Mouse (Mus musculus) intestine, embryonic 16.5 days (tissue): ENCODE data around the gene Wdtc1. TPM values are rescaled to one million over a fixed set of nuclear protein-coding genes. Genes with fewer than 3 reads are reported as not detected.

Experiments used
- ATAC-seq: fragments of 200-750 bp; cut with Nextera tagmentation; 2 replicates; pipeline ENCODE4 v1.8.0; 2017; ENCODE audit warnings: moderate TSS enrichment, moderate library complexity
- H3K27ac ChIP-seq: fragments of 300-500 bp; sonication (generic); 2 replicates; pipeline ENCODE4 v1.5.1; 2014; ENCODE audit warnings: mild to moderate bottlenecking, low read length
- H3K27me3 ChIP-seq: fragments of 300-500 bp; sonication (generic); replicated peaks from 2 replicates; pipeline ENCODE4 v1.6.1; 2014; ENCODE audit warnings: low read length, control low read depth, mixed read lengths; ENCODE audit not compliant: control insufficient read depth, insufficient read depth
- H3K36me3 ChIP-seq: fragments of 300-500 bp; sonication (generic); 2 replicates; pipeline ENCODE4 v1.6.1; 2014; ENCODE audit warnings: low read length, control low read depth; ENCODE audit not compliant: control insufficient read depth, insufficient read depth
- H3K4me1 ChIP-seq: fragments of 300-500 bp; sonication (generic); 2 replicates; pipeline ENCODE4 v1.6.1; 2014; ENCODE audit warnings: low read length, control low read depth, mixed read lengths; ENCODE audit not compliant: control insufficient read depth, insufficient read depth
- H3K4me2 ChIP-seq: fragments of 300-500 bp; sonication (generic); 2 replicates; pipeline ENCODE4 v1.6.1; 2014; ENCODE audit warnings: low read depth, low read length, control low read depth
- H3K4me3 ChIP-seq: fragments of 300-500 bp; sonication (generic); 2 replicates; pipeline ENCODE4 v1.5.1; 2014; ENCODE audit warnings: mild to moderate bottlenecking, low read length
- H3K9ac ChIP-seq: fragments of 300-500 bp; sonication (generic); 2 replicates; pipeline ENCODE4 v1.6.1; 2014; ENCODE audit warnings: low read depth, low read length
- H3K9me3 ChIP-seq: fragments of 300-500 bp; sonication (generic); 2 replicates; pipeline ENCODE4 v1.6.1; 2016; ENCODE audit warnings: low read length, control low read depth; ENCODE audit not compliant: control insufficient read depth
- WGBS: fragments of 180-500 bp; shearing (Covaris S2); extraction: QIAGEN DNeasy Blood & Tissue Kit; methylation state at CpG from one replicate; pipeline ENCODE4 v1.1.7; 2014; 5-methylcytosine and 5-hydroxymethylcytosine counted together
- polyA plus RNA-seq: library from polyadenylated mRNA; unstranded; fragments of >200 nt; fragmentation: Nextera tagmentation; extraction: Ambion mirVana; gene quantifications from 2 replicates; pipeline ENCODE4 v1.2.1, GENCODE M21; 2015

Gene Wdtc1
- polyA plus RNA-seq, 1 experiment from 2014 or later, result 11.4 TPM

DNA sequence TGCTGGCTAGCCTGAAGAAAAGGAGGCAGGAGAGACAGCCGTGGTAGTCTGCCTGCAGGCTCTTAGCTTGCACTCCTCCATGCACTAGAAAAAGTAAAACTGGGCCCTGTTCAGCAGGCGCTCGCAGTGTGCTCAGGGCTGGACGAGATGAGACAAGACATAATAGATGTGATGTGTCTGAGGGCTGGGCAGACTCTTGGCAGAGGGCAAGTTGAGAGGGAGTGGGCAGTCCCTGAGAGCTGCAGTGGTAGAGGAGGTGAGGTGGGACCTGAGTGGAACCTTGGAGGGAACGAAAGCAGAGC lies 25.7 kb upstream of the Wdtc1 start:
- H3K4me2 ChIP-seq, result peak overlapping the region; percentile 14; the same call in 1 of the 2 replicates
- 31% methylated on average over 5 of the region's 5 CpGs for WGBS

DNA sequence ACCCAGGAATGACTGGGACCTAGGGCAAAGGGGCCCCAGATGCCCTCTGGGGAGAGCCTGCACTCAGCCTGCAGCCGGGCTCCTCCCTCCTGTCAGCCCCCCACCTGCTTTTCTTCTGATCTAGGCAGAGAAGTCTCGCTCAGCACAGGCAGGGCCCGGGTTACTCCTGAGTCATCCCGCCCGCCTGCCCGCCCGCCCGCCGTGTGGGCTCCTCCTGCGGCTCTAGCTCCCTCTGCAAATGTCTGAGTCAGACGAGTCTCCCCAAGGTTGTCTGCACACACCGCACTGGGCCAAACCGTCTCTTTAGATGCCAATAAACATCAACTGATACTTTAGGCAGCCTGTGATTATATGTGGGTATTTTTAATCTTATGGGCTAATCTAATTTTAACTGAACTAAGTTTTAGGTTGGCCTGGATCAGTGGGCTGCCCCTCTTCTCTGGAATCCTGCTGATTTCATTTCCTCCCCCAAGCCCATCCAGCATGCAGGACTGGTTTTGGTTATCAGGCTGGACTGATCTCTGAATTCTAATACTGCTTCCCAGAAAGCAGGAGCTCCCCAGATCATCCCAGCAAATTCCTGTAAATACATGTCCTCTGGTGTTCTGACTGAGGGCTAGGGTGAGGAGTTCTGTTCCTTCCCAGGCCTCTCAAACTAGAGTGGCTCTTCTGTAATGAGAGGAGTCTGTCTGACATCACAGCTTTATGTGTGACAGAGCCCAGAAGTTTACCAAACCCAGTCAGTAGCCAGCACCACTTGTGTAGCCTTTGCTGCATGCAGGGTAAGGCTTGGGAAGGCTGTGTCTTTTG lies 25.2 kb upstream of the Wdtc1 start:
- 18% methylated on average over 13 of the region's 13 CpGs for WGBS
- Histone ChIP-seq H3K4me2 (no peak overlapping the region), H3K27ac (peak overlapping the region; percentile 85), H3K4me3 (no peak overlapping the region), H3K9me3 (no peaks in the 10 kb centered on the region), H3K9ac (peak overlapping the region; percentile 48), H3K36me3 (no peaks in the 10 kb centered on the region), H3K4me1 (peaks cover 51% of the 10 kb centered on the region), H3K27me3 (no peaks in the 10 kb centered on the region)
- peak; percentile 74 for ATAC-seq

More for the DNA sequence above, 25.7 kb upstream of the Wdtc1 start:
- no peak overlapping the region for H3K4me3 ChIP-seq
- no peaks in the 10 kb centered on the region for H3K27me3 ChIP-seq
- peak overlapping the region; percentile 85 for H3K27ac ChIP-seq
- peaks cover 46% of the 10 kb centered on the region for H3K4me1 ChIP-seq
- H3K9me3 ChIP-seq, result no peaks in the 10 kb centered on the region
- H3K9ac ChIP-seq, result peak overlapping the region; percentile 48
- ATAC-seq, result peak; percentile 18; the same call in 1 of the 2 replicates
- H3K36me3 ChIP-seq, result no peaks in the 10 kb centered on the region

DNA sequence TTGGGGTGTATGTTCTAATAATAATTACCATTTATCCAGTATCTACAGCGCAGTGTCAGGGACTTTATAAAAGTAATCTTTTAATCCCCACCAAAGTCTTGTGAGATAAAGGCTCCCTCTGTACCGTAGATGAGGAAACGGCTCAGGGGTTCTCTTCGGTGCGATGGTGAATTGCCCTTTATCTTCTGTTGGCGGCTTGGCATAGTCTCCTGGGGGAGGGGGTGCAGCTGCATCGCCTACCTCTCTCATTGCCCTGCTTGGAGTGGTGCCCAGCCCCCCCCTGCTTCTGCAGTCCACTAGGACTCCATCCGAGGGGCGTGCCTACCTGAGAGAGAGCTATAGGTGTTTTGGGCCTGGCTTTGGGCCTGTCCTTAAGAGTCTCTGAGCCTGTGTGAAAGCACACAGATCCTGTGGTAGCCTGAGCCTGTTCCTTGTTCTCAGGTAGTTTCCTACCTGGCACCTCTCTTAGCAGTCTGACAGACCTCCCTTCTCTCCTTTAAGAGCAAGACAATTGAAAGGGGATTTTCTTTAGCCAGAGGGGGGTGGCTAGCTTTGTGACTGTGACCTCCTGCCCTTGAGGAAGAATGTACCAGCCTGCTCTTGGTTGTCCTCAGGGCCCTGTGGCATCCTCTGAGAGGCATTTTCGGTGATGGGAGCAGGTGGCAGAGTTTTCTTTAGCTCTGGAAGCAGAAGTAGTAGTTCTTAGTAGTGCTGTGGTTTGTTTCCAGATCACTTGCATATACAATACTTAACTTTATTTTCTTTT lies 22.7 kb upstream of the Wdtc1 start:
- H3K4me1 ChIP-seq, result peaks cover 72% of the 10 kb centered on the region
- WGBS, result 51% methylated on average over 10 of the region's 10 CpGs

DNA sequence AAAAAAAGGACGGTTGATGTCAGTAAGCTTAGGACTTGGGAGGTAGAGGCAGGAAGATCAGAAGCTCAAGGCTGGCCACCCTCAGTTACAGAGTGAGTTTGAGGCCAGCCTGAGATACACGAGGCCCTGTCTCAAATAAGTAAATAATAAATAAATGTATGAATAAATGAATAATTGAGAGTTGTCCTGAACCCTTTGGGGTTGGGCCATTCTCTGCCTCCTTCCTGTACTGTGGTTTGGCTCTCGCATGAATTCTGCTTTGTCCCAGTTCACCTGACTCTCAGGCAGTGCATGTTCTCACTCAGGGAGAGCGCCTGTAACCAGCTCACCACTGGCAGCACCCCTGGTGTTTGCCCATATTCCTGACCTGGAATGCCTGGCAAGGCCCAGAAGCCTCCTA lies 20.7 kb upstream of the Wdtc1 start:
- 74% methylated on average over 4 of the region's 4 CpGs for WGBS
- peaks cover 62% of the 10 kb centered on the region for H3K4me1 ChIP-seq
- no peak overlapping the region for H3K4me2 ChIP-seq
- no peaks in the 10 kb centered on the region for H3K36me3 ChIP-seq
- no peak overlapping the region for H3K27ac ChIP-seq
- no peak for ATAC-seq
- no peak overlapping the region; the same call in 1 of the 2 replicates for H3K9ac ChIP-seq
- H3K4me3 ChIP-seq, result no peak overlapping the region
- no peaks in the 10 kb centered on the region for H3K27me3 ChIP-seq
- no peaks in the 10 kb centered on the region for H3K9me3 ChIP-seq

More for the DNA sequence above, 22.7 kb upstream of the Wdtc1 start:
- no peak overlapping the region for H3K9ac ChIP-seq
- ATAC-seq, result no peak
- H3K27ac ChIP-seq, result 0 out of 2 replicates have a peak overlapping the region, but pooled peaks have one; percentile 0
- no peak overlapping the region for H3K4me2 ChIP-seq
- H3K4me3 ChIP-seq, result no peak overlapping the region
- no peaks in the 10 kb centered on the region for H3K36me3 ChIP-seq
- H3K27me3 ChIP-seq, result no peaks in the 10 kb centered on the region
- H3K9me3 ChIP-seq, result no peaks in the 10 kb centered on the region

DNA sequence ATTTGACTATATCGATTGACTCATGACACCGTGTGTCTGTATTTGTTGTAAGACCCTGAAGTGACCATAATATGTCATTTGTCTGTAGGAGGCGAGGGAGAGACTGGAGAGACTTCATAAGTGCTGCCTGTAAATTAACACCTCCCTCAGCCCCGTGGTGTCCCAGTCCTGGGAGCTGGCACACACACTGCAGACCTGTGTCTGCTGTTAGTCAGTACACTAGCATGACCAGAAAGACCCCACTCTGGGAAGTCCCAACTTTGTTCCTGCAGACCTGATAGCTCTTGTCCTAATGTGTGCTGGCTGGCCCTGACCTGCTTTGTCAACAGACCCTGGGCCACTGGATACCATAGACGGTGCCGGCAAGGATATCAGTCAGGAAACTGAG lies 19.0 kb upstream of the Wdtc1 start:
- no peaks in the 10 kb centered on the region for H3K36me3 ChIP-seq
- WGBS, result 43% methylated on average over 6 of the region's 6 CpGs
- peak overlapping the region; percentile 5; the same call in 1 of the 2 replicates for H3K27ac ChIP-seq
- peak overlapping the region; percentile 84 for H3K4me2 ChIP-seq
- no peaks in the 10 kb centered on the region for H3K9me3 ChIP-seq
- H3K4me3 ChIP-seq, result peak overlapping the region; percentile 70
- ATAC-seq, result no peak
- peaks cover 45% of the 10 kb centered on the region for H3K4me1 ChIP-seq
- H3K9ac ChIP-seq, result peak overlapping the region; percentile 96
- H3K27me3 ChIP-seq, result no peaks in the 10 kb centered on the region

DNA sequence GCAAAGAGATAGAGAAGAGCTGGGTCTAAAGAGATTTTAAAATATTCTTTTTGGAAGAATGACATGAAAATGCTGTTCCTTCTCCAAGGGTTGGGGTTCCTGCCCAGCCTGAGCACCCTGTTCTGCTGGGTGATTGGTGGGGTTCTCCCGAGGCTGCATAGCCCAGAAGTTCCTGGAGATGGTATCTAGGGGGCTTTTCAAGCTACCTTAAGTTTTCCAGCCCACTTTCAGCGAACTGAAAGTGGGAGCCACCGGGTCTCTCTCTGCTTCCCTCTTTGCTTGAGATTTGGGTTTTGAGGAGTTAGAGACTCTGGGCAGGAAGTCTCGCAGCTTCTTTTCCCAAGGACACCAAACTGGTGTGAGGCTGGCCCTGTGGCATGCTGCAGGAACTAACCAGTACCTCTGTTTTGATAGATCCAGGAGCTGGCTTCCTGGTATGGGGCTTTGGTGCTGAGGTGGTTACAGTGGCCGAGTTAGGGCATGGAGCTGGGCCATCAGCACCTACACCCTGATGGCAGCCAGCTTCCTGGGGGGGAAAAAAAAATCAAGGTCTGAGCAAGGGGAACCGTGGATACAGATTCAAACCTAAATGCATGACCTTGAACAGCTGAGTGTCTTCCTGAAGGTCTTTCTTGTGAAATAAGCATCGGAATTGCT lies 18.5 kb upstream of the Wdtc1 start:
- Histone ChIP-seq H3K4me2 (peak overlapping the region; percentile 84), H3K36me3 (no peaks in the 10 kb centered on the region), H3K27me3 (no peaks in the 10 kb centered on the region), H3K4me1 (peaks cover 43% of the 10 kb centered on the region), H3K9ac (peak overlapping the region; percentile 96), H3K27ac (no peak overlapping the region), H3K9me3 (no peaks in the 10 kb centered on the region), H3K4me3 (peak overlapping the region; percentile 70)
- ATAC-seq, result no peak
- WGBS, result 54% methylated on average over 7 of the region's 7 CpGs

DNA sequence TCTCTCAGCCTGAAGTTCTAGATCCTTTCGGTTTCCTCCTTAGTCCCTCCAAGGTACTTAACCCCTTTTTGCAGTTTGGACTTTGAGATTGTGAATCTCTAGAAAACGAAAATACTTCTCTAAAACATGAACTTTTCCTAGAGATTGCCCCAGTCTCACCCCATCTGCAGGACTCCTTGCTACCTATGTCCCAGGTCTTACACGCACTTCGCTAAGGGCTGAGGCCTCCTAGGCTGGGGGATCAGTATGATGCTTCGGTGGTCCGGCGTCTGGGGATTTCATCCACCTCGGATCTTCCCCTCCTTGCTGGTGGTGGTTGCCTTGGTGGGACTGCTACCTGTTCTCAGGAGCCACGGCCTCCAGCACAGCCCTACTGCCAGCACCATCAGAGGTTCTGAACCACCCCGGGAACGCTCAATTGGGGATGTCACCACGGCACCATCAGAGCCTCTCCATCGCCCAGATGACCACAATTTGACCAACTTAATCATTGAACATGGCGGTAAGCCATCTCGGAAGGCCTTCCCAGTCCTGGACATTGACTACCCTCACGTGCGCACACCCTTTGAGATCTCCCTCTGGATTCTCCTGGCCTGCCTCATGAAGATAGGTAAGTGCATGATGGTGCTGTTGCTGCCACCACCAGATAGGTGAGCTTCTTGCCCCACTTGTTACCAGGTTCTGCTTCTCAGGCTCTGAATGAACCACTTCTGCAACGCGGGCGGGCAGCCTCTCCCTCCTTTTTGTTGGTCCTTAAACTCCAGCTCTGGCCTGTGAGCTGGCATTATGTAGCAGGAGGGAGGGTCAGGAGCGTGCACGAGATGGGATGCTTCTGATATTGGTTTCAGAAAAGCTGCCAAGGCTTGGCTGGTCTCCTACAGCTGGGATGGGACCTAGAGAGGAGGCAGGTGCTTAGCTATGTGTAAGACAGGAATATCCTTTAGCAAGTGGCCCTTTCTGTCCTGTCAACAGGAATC lies 17.3 kb upstream of the Wdtc1 start:
- ATAC-seq, result peak; percentile 11; the same call in 1 of the 2 replicates
- 65% methylated on average over 22 of the region's 22 CpGs for WGBS

DNA sequence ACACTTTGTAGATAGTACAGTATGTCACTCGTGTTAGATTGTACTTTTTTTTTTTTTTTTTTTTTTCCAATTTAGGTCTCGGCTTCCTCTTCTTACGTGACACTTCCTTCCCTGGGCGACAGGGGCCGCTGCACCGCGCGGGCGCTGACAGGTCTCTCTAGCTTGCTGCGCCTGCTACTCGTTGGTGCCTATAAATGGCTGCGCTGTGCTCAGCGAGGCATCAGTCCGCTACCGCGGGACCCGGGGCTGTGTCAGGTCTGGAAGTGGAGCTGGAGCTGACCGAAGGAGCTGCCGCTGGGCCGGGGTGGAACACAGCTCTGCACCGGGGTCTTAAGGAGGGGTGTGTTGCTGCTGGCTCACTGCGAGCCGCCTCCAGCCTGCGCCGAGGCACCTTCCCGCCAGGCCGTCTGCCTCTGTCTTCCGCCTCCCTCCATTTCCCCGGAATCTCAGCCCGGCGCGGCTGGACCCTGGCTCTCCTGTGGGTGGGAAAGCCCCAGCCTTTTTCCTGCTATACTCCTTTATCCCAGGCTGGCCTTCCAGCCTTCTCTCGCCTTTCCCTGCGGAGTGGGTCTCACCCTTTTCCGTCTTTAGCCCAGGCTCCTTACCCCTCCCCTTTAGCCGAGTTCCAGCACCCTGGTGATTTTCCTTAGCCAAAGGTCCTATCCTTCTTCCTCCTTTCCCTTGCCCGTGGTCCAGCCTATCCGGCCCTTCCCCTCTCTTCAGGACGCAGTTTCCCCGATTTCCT lies 16.4 kb upstream of the Wdtc1 start, which contains the start of gene Slc9a1:
Gene Slc9a1 (plus strand): TSS at position 154 of the 745 bp plus-strand sequence.
- H3K27me3 ChIP-seq, result no peaks in the 10 kb centered on the region
- peak within 1 kb of the TSS; percentile 96 for H3K9ac ChIP-seq
- peak; percentile 92 for ATAC-seq
- H3K27ac ChIP-seq, result peak within 1 kb of the TSS; percentile 86
- H3K9me3 ChIP-seq, result no peaks in the 10 kb centered on the region
- H3K4me1 ChIP-seq, result peaks cover 40% of the 10 kb centered on the region
- WGBS, result under 1% methylated on average over 40 of the region's 40 CpGs
- H3K36me3 ChIP-seq, result no peaks in the 10 kb centered on the region
- H3K4me2 ChIP-seq, result peak within 1 kb of the TSS; percentile 84
- peak within 1 kb of the TSS; percentile 70 for H3K4me3 ChIP-seq

More for the DNA sequence above, 17.3 kb upstream of the Wdtc1 start:
- no peaks in the 10 kb centered on the region for H3K27me3 ChIP-seq
- peak overlapping the region; percentile 84 for H3K4me2 ChIP-seq
- no peaks in the 10 kb centered on the region for H3K36me3 ChIP-seq
- H3K4me3 ChIP-seq, result peak overlapping the region; percentile 70
- H3K4me1 ChIP-seq, result peaks cover 40% of the 10 kb centered on the region
- peak overlapping the region; percentile 96 for H3K9ac ChIP-seq
- H3K9me3 ChIP-seq, result no peaks in the 10 kb centered on the region
- H3K27ac ChIP-seq, result peak overlapping the region; percentile 86
